Mouse (Mus musculus): ENCODE data around the gene Fgl2. TPM values are rescaled to one million over a fixed set of nuclear protein-coding genes. Genes with fewer than 3 reads are reported as not detected.

The Fgl2 gene
- polyA plus RNA-seq, 1 experiment from 2014 or later, result 0.81 TPM

GRCm38 (mm10) chr5:21366338-21367053 lies 5.9 kb upstream of the Fgl2 start:
- no peaks in the 10 kb centered on the region for H3K36me3 ChIP-seq
- no peak overlapping the region for H3K4me3 ChIP-seq
- no peaks in the 10 kb centered on the region for H3K27me3 ChIP-seq
- ATAC-seq (ENCODE audit: insufficient number of reproducible peaks, insufficient read depth, low FRiP score, low TSS enrichment), result no peak
- H3K9me3 ChIP-seq, result no peaks in the 10 kb centered on the region
- H3K27ac ChIP-seq, result no peak overlapping the region
- 44% methylated on average over 4 of the region's 4 CpGs for WGBS
- no peak overlapping the region for H3K9ac ChIP-seq
- H3K4me1 ChIP-seq, result no peaks in the 10 kb centered on the region
- H3K4me2 ChIP-seq (replicated peaks), result no peak overlapping the region

- no peaks in the 10 kb centered on the region for H3K9me3 ChIP-seq
- no peaks in the 10 kb centered on the region for H3K27me3 ChIP-seq
- H3K36me3 ChIP-seq, result no peaks in the 10 kb centered on the region
- no peak overlapping the region for H3K27ac ChIP-seq
- H3K4me3 ChIP-seq, result no peak overlapping the region
- no peak overlapping the region for H3K9ac ChIP-seq
- 32% methylated on average over 2 of the region's 2 CpGs for WGBS
- no peak for ATAC-seq (ENCODE audit: insufficient number of reproducible peaks, insufficient read depth, low FRiP score, low TSS enrichment)
- no peak overlapping the region for H3K4me2 ChIP-seq (replicated peaks)
- 0 out of 2 replicates have a peak, but pooled peaks cover 3% of the 10 kb centered on the region for H3K4me1 ChIP-seq
Measured at GRCm38 (mm10) chr5:21367514-21367913, 4.9 kb upstream of the Fgl2 start.

DNA sequence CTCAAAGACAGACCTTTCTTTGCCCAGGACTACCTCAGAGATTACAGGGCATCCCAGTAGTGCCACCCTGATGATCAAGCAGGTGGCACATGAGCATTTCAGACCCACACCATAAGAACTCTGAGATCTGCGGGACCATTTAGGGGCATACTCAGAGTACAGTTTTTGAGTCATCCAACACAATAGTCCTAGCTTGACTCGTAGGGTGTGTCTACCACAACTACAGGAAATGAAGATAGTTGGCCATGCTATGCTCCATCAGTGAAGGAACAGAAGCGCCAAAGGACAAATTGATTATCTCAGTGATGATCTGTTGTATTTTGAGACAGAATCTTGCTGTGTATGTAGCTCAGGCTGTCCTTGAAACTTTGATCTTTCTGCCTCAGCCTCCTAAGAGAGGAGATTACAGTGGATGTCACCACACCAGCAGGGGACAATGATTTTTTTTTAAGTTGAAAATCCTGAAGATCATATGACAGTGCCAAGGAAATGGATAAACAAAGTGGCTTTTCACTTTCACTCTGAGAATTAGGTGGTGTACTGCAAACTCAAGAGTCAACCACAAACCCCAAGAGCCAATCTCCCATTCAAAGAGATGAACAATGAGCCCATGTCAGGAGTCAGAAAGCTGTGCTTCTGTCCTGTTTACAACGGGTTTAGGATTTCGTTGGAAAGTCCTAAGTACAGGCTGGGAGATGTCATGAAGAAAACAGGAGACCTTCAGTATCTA lies 2.1 kb upstream of the Fgl2 start:
- no peak overlapping the region for H3K4me2 ChIP-seq (replicated peaks)
- H3K27ac ChIP-seq, result no peak overlapping the region
- H3K9ac ChIP-seq, result no peak overlapping the region
- H3K4me3 ChIP-seq, result no peak overlapping the region
- no peaks in the 10 kb centered on the region for H3K36me3 ChIP-seq
- no peaks in the 10 kb centered on the region for H3K9me3 ChIP-seq
- ATAC-seq (ENCODE audit: insufficient number of reproducible peaks, insufficient read depth, low FRiP score, low TSS enrichment), result no peak
- WGBS, result 90% methylated on average over 5 of the region's 5 CpGs
- H3K4me1 ChIP-seq, result 0 out of 2 replicates have a peak, but pooled peaks cover 6% of the 10 kb centered on the region
- peaks cover 16% of the 10 kb centered on the region for H3K27me3 ChIP-seq

DNA sequence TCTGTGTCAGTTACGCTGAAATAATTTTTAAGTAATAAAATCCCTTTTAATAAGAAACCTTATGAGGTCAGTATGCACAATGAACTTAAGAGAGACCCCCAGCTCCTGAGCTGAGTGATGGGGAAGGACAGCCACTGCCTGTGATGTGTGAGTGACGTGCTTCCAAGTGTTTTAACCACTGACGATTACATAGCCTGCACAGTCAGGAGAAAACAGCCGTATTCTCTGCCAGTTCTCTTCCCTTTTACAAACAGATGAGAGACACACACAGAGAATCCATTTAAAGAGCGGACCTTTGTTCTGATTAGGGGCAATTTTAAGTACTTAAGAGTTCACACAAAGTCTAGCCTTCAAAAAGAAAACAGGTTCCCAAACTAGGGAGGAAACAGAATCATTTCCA lies 522 bp upstream of the Fgl2 start:
- ATAC-seq (ENCODE audit: insufficient number of reproducible peaks, insufficient read depth, low FRiP score, low TSS enrichment), result no peak
- Histone ChIP-seq H3K4me2 (replicated peaks) (peak overlapping the region; percentile 94), H3K27me3 (peaks cover 16% of the 10 kb centered on the region), H3K4me1 (0 out of 2 replicates have a peak, but pooled peaks cover 6% of the 10 kb centered on the region), H3K9me3 (no peaks in the 10 kb centered on the region), H3K4me3 (peak overlapping the region; percentile 44; the same call in 1 of the 2 replicates), H3K27ac (no peak overlapping the region), H3K9ac (no peak overlapping the region), H3K36me3 (no peaks in the 10 kb centered on the region)
- 33% methylated on average over 5 of the region's 5 CpGs for WGBS

DNA sequence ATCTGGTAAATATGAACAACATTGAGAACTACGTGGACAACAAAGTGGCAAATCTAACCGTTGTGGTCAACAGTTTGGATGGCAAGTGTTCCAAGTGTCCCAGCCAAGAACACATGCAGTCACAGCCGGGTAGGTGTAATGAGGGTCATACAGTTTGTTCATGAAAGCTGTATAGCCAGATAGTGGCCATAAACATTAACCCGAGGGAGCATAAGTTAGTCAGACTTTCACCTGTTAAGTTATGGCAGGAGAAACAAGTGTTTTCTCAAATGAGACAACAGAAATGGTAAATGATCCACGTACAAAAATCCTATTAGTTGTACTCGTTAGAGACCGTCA lies 707 bp downstream of the Fgl2 start:
- Histone ChIP-seq H3K9me3 (no peaks in the 10 kb centered on the region), H3K4me1 (0 out of 2 replicates have a peak, but pooled peaks cover 6% of the 10 kb centered on the region), H3K4me3 (peak overlapping the region; percentile 44), H3K4me2 (replicated peaks) (peak overlapping the region; percentile 94), H3K36me3 (no peaks in the 10 kb centered on the region), H3K27me3 (peaks cover 16% of the 10 kb centered on the region), H3K27ac (no peak overlapping the region), H3K9ac (peak overlapping the region; percentile 66; the same call in 1 of the 2 replicates)
- WGBS, result 73% methylated on average over 7 of the region's 7 CpGs
- no peak for ATAC-seq (ENCODE audit: insufficient number of reproducible peaks, insufficient read depth, low FRiP score, low TSS enrichment)

- no peak overlapping the region for H3K4me2 ChIP-seq (replicated peaks)
- no peaks in the 10 kb centered on the region for H3K36me3 ChIP-seq
- H3K27ac ChIP-seq, result no peak overlapping the region
- H3K9ac ChIP-seq, result no peak overlapping the region
- H3K9me3 ChIP-seq, result no peaks in the 10 kb centered on the region
- no peak for ATAC-seq (ENCODE audit: insufficient number of reproducible peaks, insufficient read depth, low FRiP score, low TSS enrichment)
- H3K4me3 ChIP-seq, result no peak overlapping the region
- H3K4me1 ChIP-seq, result 0 out of 2 replicates have a peak, but pooled peaks cover 6% of the 10 kb centered on the region
- H3K27me3 ChIP-seq, result peaks cover 19% of the 10 kb centered on the region
- 62% methylated on average over 4 of the region's 4 CpGs for WGBS
Measured at GRCm38 (mm10) chr5:21376935-21377334, 4.5 kb downstream of the Fgl2 start.

DNA sequence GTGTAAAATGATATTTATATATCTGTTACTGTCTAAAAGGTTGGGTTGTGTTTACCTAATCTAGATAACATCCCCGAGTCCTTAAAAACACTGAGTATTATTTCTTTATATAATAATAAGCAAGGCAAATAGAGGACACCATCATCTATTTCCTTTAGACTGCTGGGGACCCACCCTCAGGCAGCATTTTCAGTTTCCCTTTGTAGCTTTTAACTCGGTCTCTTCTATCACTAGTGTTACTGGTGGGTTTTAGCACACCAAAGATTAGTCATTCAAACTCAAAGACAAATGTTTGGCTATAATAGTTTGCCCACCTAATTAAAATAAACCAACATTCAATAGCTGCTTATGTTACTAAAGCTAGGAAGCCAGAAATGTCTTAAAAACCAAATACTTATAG lies 6.0 kb downstream of the Fgl2 start:
- WGBS, result 66% methylated on average over 2 of the region's 2 CpGs
- no peak overlapping the region for H3K4me2 ChIP-seq (replicated peaks)
- ATAC-seq (ENCODE audit: insufficient number of reproducible peaks, insufficient read depth, low FRiP score, low TSS enrichment), result no peak

GRCm38 (mm10) chr5:21381986-21382385 lies 9.5 kb downstream of the Fgl2 start:
- Histone ChIP-seq H3K9ac (no peak overlapping the region), H3K4me3 (no peak overlapping the region), H3K27ac (no peak overlapping the region), H3K4me1 (peaks cover 16% of the 10 kb centered on the region), H3K36me3 (no peaks in the 10 kb centered on the region), H3K4me2 (replicated peaks) (no peak overlapping the region), H3K9me3 (no peaks in the 10 kb centered on the region), H3K27me3 (0 out of 2 replicates have a peak, but pooled peaks cover 3% of the 10 kb centered on the region)
- ATAC-seq (ENCODE audit: insufficient number of reproducible peaks, insufficient read depth, low FRiP score, low TSS enrichment), result no peak
- WGBS, result 63% methylated on average over 6 of the region's 6 CpGs

More for the DNA sequence above, 6.0 kb downstream of the Fgl2 start:
- H3K4me3 ChIP-seq, result no peak overlapping the region
- no peaks in the 10 kb centered on the region for H3K9me3 ChIP-seq
- peaks cover 10% of the 10 kb centered on the region for H3K27me3 ChIP-seq
- H3K36me3 ChIP-seq, result no peaks in the 10 kb centered on the region
- H3K4me1 ChIP-seq, result peaks cover 9% of the 10 kb centered on the region
- no peak overlapping the region for H3K27ac ChIP-seq
- H3K9ac ChIP-seq, result no peak overlapping the region

- no peaks in the 10 kb centered on the region for H3K9me3 ChIP-seq
- H3K27ac ChIP-seq, result no peak overlapping the region
- H3K4me3 ChIP-seq, result no peak overlapping the region
- no peak for ATAC-seq (ENCODE audit: insufficient number of reproducible peaks, insufficient read depth, low FRiP score, low TSS enrichment)
- H3K36me3 ChIP-seq, result no peaks in the 10 kb centered on the region
- H3K4me2 ChIP-seq (replicated peaks), result no peak overlapping the region
- no peak overlapping the region for H3K9ac ChIP-seq
- peaks cover 16% of the 10 kb centered on the region for H3K4me1 ChIP-seq
- 54% methylated on average over 6 of the region's 6 CpGs for WGBS
- 0 out of 2 replicates have a peak, but pooled peaks cover 3% of the 10 kb centered on the region for H3K27me3 ChIP-seq
Measured at GRCm38 (mm10) chr5:21382678-21383077, 10.2 kb downstream of the Fgl2 start.

DNA sequence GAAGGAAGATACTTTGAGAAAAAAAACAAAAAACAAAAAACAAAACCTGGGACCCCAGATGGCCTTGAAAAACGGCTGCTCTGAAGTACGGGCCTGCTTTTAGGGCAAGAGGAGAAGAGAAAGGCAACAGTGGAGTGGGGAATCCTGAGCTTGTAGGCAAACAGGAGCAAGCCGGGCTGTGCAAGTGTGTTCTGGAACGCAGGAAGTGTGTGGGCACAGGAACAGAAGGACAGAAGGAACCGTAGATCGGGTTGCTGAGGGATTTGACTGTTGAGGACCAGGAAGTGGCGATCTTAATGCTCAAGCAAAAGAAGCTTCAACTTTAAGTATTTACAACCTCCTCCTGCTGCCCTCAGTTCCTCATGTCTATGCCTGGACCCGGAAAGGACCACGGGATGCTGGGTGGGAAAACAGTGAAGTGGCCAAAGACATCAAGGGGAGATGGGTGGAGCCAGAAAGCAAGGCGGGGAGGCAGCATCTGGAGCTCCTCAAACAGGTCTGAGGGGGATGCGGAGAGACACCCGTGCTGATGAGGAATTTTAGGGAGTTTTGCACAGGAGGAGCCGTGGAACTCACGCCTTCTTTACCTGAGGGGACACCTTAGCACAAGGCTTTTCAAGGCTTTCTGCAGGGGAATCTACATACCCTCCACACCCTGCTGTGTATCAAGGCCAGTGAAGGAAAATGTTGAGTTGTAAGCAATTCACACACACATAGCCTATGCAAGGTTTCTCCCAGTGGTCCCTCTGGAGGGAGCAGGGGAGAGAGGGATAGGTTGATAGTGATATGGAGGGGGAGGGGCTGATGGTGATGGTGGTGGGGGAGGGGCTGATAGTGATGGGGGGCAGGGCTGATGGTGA lies 11.2 kb downstream of the Fgl2 start:
- H3K9me3 ChIP-seq, result no peaks in the 10 kb centered on the region
- H3K4me2 ChIP-seq (replicated peaks), result no peak overlapping the region
- 47% methylated on average over 14 of the region's 14 CpGs for WGBS
- H3K4me3 ChIP-seq, result no peak overlapping the region
- H3K4me1 ChIP-seq, result peaks cover 16% of the 10 kb centered on the region
- H3K36me3 ChIP-seq, result no peaks in the 10 kb centered on the region
- no peak overlapping the region for H3K27ac ChIP-seq
- 0 out of 2 replicates have a peak, but pooled peaks have one; percentile 65 for ATAC-seq (ENCODE audit: insufficient number of reproducible peaks, insufficient read depth, low FRiP score, low TSS enrichment)
- no peak overlapping the region for H3K9ac ChIP-seq
- 0 out of 2 replicates have a peak, but pooled peaks cover 3% of the 10 kb centered on the region for H3K27me3 ChIP-seq

GRCm38 (mm10) chr5:21384252-21384960 lies 12.0 kb downstream of the Fgl2 start:
- Histone ChIP-seq H3K4me2 (replicated peaks) (no peak overlapping the region), H3K27me3 (0 out of 2 replicates have a peak, but pooled peaks cover 2% of the 10 kb centered on the region), H3K9me3 (no peaks in the 10 kb centered on the region), H3K27ac (no peak overlapping the region), H3K4me1 (peaks cover 16% of the 10 kb centered on the region), H3K4me3 (no peak overlapping the region), H3K36me3 (no peaks in the 10 kb centered on the region), H3K9ac (no peak overlapping the region)
- WGBS, result 78% methylated on average over 13 of the region's 13 CpGs
- ATAC-seq (ENCODE audit: insufficient number of reproducible peaks, insufficient read depth, low FRiP score, low TSS enrichment), result no peak

Measured in embryonic facial prominence, embryonic 12.5 days (tissue).